Mouse (Mus musculus) intestine, embryonic 14.5 days (tissue): ENCODE results near the gene Hist2h2bb. TPM values are rescaled to one million over a fixed set of nuclear protein-coding genes. Genes with fewer than 3 reads are reported as not detected.

Experiments
- ATAC-seq: fragments of 200-750 bp; cut with Nextera tagmentation; replicated peaks from 2 replicates; pipeline ENCODE4 v1.8.0; 2017; ENCODE audit warnings: low read depth, moderate number of reproducible peaks, moderate TSS enrichment, moderate library complexity; ENCODE audit not compliant: low FRiP score, low TSS enrichment
- DNase-seq: peaks from one replicate; pipeline ENCODE4 v3.0.0-alpha.2; 2018; ENCODE audit warnings: low spot score
- H3K27ac ChIP-seq: fragments of 300-500 bp; sonication (generic); 2 replicates; pipeline ENCODE4 v1.5.1; 2014; ENCODE audit warnings: low read depth, mild to moderate bottlenecking, control low read depth
- H3K27me3 ChIP-seq: fragments of 300-500 bp; sonication (generic); replicated peaks from 2 replicates; pipeline ENCODE4 v1.6.1; 2014; ENCODE audit warnings: low read length, control low read depth; ENCODE audit not compliant: control insufficient read depth, insufficient read depth
- H3K36me3 ChIP-seq: fragments of 300-500 bp; sonication (generic); 2 replicates; pipeline ENCODE4 v1.6.1; 2014; ENCODE audit warnings: low read length, control low read depth; ENCODE audit not compliant: control insufficient read depth, insufficient read depth
- H3K4me1 ChIP-seq: fragments of 300-500 bp; sonication (generic); replicated peaks from 2 replicates; pipeline ENCODE4 v1.6.1; 2014; ENCODE audit warnings: low read length, control low read depth, mixed read lengths; ENCODE audit not compliant: control insufficient read depth, insufficient read depth
- H3K4me2 ChIP-seq: fragments of 300-500 bp; sonication (generic); 2 replicates; pipeline ENCODE4 v1.6.1; 2014; ENCODE audit warnings: low read length
- H3K4me3 ChIP-seq: fragments of 300-500 bp; sonication (generic); 2 replicates; pipeline ENCODE4 v1.5.1; 2014; ENCODE audit warnings: low read depth, low read length, control low read depth, mixed read lengths
- H3K9ac ChIP-seq: fragments of 300-500 bp; sonication (generic); 2 replicates; pipeline ENCODE4 v1.6.1; 2014; ENCODE audit warnings: mild to moderate bottlenecking, low read length
- H3K9me3 ChIP-seq: fragments of 300-500 bp; sonication (generic); 2 replicates; pipeline ENCODE4 v1.6.1; 2016; ENCODE audit warnings: low read length, control low read depth; ENCODE audit not compliant: control insufficient read depth
- WGBS: fragments of 180-500 bp; shearing (Covaris S2); extraction: QIAGEN DNeasy Blood & Tissue Kit; methylation state at CpG from one replicate; pipeline ENCODE4 v1.1.7; 2014; 5-methylcytosine and 5-hydroxymethylcytosine counted together
- polyA plus RNA-seq: library from polyadenylated mRNA; unstranded; fragments of >200 nt; fragmentation: Nextera tagmentation; extraction: Ambion mirVana; gene quantifications from 2 replicates; pipeline ENCODE4 v1.2.1, GENCODE M21; 2014

The Hist2h2bb gene
- polyA plus RNA-seq, 1 experiment from 2014 or later = 20.1 TPM

DNA sequence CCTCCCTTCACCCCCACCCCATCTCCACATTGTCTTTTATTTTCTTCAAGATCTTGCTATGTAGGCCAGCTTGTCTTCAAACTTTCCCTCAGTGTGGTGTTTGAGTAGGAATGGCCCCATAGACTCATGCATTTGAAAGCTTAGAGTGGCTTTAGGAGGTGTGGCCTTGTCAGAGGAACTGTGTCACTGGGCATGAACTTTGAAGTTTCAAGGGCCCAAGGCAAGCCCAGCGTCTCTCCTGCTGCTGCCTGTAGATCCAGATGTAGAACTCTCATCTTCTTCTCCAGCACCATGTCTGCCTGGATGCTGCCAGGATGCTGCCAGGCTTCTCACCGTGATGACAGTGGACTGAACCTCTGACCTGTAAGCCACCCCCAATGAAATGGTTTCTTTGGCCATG, 40.7 kb upstream of the Hist2h2bb start:
- WGBS = 64% methylated on average over 2 of the region's 2 CpGs
- no peak for ATAC-seq
- no peaks in the 10 kb centered on the region for H3K36me3 ChIP-seq
- no peak overlapping the region for H3K4me3 ChIP-seq
- H3K9ac ChIP-seq = no peak overlapping the region
- no peak overlapping the region for H3K27ac ChIP-seq
- no peaks in the 10 kb centered on the region for H3K27me3 ChIP-seq
- DNase-seq = no peak
- H3K4me2 ChIP-seq = no peak overlapping the region
- H3K9me3 ChIP-seq = no peaks in the 10 kb centered on the region
- no peaks in the 10 kb centered on the region for H3K4me1 ChIP-seq

DNA sequence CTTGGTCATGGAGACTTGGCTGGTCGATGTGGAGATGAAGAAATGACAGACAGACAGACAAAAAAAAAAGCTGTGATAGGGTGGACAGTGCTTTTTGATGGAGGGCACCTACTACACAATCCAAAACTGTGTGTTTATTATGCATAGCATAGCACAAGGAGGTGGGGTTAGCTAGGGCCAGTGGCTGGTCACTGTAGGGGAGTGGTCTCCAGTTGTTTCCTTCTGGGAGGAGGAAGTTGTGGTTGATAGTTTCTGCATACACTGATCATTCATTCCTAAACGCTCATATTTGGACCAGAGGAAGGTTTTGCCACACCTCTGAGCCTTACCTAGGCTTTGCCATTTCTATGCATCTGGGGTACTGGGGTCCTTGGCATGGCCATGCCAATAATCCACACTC, 39.1 kb upstream of the Hist2h2bb start:
- no peaks in the 10 kb centered on the region for H3K36me3 ChIP-seq
- ATAC-seq (no peak), DNase-seq (no peak)
- H3K4me3 ChIP-seq = no peak overlapping the region
- no peak overlapping the region for H3K27ac ChIP-seq
- WGBS = 87% methylated on average over 2 of the region's 2 CpGs
- H3K27me3 ChIP-seq = no peaks in the 10 kb centered on the region
- H3K9me3 ChIP-seq = no peaks in the 10 kb centered on the region
- no peaks in the 10 kb centered on the region for H3K4me1 ChIP-seq
- H3K4me2 ChIP-seq = no peak overlapping the region
- no peak overlapping the region for H3K9ac ChIP-seq

DNA sequence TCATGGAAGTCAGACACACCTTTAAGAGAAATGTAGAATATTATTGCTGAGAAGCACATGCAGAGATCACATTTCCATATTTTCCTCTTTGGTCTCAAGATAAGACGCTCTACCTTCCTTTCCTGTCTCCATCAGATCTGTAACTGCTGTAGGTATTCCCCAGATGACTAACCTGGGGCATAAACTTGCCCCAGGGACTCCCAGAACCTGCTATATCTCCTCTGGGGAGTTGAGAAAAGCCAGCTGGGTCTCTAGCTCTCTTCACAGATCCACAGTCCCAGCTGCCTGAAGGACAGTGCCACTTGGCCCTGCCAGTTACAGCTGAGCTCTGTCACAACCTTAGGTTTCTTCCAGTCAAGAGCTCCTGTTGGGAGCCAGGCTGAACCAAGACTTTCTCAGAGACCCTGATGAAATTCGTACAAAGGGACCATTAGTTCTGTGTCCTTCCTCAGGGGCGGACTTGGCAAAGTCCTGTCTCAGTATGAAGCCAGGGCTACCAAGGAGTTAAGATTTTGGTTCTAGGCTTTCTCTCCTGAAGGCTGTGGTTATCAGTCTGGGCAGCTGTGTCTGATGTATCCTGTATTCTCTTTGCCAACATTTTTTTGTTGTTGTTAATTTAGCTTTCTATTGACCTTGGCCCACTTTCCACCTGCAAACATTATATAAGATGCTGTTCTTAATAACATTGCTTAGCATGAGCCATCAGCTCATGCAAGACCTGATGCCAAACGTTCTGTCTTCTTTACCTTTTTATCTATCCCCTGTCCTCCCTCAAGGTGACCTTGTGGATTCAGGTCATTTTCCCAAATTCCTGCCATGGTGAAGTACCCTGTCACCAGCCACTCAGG, 38.4 kb upstream of the Hist2h2bb start:
- Histone ChIP-seq H3K4me3 (no peak overlapping the region), H3K27me3 (no peaks in the 10 kb centered on the region), H3K9me3 (no peaks in the 10 kb centered on the region), H3K36me3 (no peaks in the 10 kb centered on the region), H3K4me2 (no peak overlapping the region), H3K9ac (no peak overlapping the region), H3K4me1 (no peaks in the 10 kb centered on the region), H3K27ac (no peak overlapping the region)
- DNase-seq (no peak), ATAC-seq (no peak)
- 71% methylated on average over 4 of the region's 4 CpGs for WGBS

DNA sequence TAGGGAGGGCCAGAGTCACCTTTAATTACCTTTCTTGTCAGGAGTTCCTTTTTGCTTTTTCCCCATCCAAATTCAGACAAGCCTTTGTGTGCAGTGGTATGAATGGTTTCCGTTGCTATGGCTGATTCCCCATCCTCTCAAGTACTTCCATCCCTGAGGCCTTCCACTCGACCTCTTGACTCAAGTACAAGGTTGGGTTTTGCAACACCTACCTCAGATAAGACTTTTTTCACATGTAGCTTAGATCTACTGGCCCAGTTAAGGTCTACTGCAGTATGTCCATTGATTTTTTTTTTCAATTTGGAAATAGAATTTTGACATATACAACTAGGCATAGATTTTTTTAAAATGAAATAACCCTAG, 37.8 kb upstream of the Hist2h2bb start:
- DNase-seq = no peak
- no peaks in the 10 kb centered on the region for H3K4me1 ChIP-seq
- no peaks in the 10 kb centered on the region for H3K36me3 ChIP-seq
- ATAC-seq = no peak
- WGBS = 60% methylated on average over 2 of the region's 2 CpGs
- H3K9ac ChIP-seq = no peak overlapping the region
- no peaks in the 10 kb centered on the region for H3K9me3 ChIP-seq
- H3K27ac ChIP-seq = no peak overlapping the region
- no peak overlapping the region for H3K4me3 ChIP-seq
- no peak overlapping the region for H3K4me2 ChIP-seq
- no peaks in the 10 kb centered on the region for H3K27me3 ChIP-seq

DNA sequence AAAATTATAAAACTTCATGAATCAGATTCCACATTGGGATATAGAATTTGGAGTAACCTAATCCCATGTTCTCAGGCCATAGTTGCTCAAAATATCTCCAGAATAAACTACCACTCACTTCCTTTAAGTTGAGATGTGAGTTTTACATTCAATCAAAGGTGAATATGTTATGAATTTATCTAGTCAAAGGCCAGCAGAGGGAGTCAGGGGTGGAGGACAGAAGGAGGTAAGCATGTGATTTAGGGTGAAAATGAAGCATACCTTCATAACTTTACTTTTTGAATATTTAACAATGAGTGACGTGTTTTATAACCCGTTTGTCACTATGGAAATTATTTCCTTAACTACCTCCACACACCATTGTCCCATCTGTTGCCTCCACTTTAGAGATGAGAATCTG, 34.6 kb upstream of the Hist2h2bb start:
- 81% methylated on average over 2 of the region's 2 CpGs for WGBS
- Histone ChIP-seq H3K27ac (no peak overlapping the region), H3K9ac (no peak overlapping the region), H3K36me3 (no peaks in the 10 kb centered on the region), H3K27me3 (no peaks in the 10 kb centered on the region), H3K4me3 (no peak overlapping the region), H3K4me1 (peaks cover 7% of the 10 kb centered on the region; the same call in 1 of the 2 replicates), H3K9me3 (no peaks in the 10 kb centered on the region), H3K4me2 (no peak overlapping the region)
- ATAC-seq (no peak), DNase-seq (no peak)

DNA sequence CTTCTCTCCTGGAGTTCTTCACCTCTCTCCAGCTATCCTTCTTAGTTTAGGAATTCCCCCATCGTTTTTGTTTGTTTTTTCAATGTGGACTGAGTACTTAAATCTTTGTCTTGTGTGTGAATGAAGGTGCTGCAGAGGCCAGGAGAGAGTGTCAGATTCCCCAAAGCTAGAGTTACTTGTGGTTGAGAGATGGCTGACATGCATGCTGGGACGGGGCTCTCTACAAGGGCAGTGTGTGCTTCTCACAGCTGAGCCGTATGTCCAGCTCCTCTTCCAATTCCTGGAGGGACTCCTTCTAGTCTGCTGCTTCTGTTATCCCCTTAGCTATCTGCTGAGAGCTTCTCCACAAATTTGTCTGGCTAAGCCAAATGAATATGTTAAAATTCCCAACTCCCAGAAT, 33.7 kb upstream of the Hist2h2bb start:
- WGBS = 49% methylated on average over 3 of the region's 3 CpGs
- Histone ChIP-seq H3K9ac (no peak overlapping the region), H3K4me1 (peaks cover 10% of the 10 kb centered on the region), H3K4me3 (no peak overlapping the region), H3K4me2 (no peak overlapping the region), H3K27ac (no peak overlapping the region), H3K9me3 (no peaks in the 10 kb centered on the region), H3K36me3 (no peaks in the 10 kb centered on the region), H3K27me3 (no peaks in the 10 kb centered on the region)
- DNase-seq = no peak
- ATAC-seq = no peak

DNA sequence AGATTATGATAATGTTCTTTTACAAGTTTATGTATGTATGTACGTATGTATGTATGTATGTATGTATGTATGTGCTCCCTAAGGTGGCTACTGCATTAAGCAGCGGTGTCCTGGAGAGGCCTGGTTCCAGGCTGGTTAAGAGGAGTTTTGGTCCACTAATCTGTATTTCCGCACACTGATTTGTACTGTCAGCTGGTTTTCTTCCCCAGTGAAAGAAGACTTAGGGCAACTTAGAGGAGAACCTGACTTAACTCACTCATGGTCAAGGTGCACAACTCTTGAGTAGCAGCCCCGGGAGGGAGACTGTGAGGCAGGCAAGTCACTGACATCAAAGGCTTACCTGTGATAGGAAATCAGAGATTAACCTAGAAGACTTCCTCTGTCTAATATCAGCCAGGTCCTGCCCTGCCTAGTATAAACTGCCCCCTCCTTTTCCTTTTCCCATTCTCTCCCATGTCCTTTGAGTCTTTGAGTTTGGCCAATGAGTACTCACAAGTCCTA, 32.7 kb upstream of the Hist2h2bb start:
- Histone ChIP-seq H3K4me3 (peak overlapping the region; percentile 55), H3K36me3 (no peaks in the 10 kb centered on the region), H3K9ac (peak overlapping the region; percentile 89), H3K27ac (peak overlapping the region; percentile 86; the same call in 1 of the 2 replicates), H3K4me2 (peak overlapping the region; percentile 58), H3K9me3 (no peaks in the 10 kb centered on the region), H3K27me3 (no peaks in the 10 kb centered on the region), H3K4me1 (peaks cover 11% of the 10 kb centered on the region)
- WGBS = 73% methylated on average over 4 of the region's 4 CpGs
- DNase-seq (peak; percentile 58), ATAC-seq (no peak)

DNA sequence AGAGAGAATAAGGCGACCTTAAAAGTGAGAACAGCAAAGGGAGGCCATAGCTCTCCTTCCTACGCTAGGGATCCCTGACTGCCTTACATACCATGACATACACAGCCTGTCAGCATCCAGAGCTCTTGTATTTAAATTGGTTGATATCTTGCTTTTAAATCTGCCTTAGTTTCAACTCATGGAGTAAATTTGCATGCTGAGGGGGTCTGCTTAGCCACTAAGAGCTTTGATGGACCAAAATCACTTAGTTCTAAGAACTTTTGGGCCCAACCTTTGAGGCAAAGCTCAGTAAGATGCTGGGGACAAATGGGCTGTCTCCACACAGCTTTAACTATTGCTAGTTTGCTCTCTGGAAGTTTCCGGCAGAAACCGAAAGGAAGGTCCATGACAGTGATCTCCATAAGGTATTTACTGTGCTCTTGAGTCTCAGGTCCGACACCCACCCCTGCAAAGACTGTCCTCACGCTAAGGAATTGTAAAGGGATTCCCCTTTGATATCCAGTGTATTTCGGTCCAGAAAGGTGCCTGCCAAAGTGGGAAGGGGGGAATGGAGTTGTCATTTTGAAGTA, 32.1 kb upstream of the Hist2h2bb start:
- ATAC-seq = no peak
- H3K4me3 ChIP-seq = peak overlapping the region; percentile 55
- peak overlapping the region; percentile 89 for H3K9ac ChIP-seq
- H3K9me3 ChIP-seq = no peaks in the 10 kb centered on the region
- peak overlapping the region; percentile 86 for H3K27ac ChIP-seq
- H3K4me1 ChIP-seq = peaks cover 11% of the 10 kb centered on the region
- peak overlapping the region; percentile 58 for H3K4me2 ChIP-seq
- no peaks in the 10 kb centered on the region for H3K27me3 ChIP-seq
- WGBS = 14% methylated on average over 7 of the region's 7 CpGs
- no peaks in the 10 kb centered on the region for H3K36me3 ChIP-seq
- DNase-seq = peak; percentile 71
